Mouse (Mus musculus) cerebellum, adult 9-10 months (tissue): Measurements from ENCODE around the gene Fxyd3.

Experiments used
- DNase-seq: peaks from one replicate; pipeline ENCODE4 v3.0.0; 2022

Gene Fxyd3

GRCm38 (mm10) chr7:31041662-31042315, 34.7 kb downstream of the Fxyd3 start:
- DNase-seq, result no peak

- DNase-seq, result no peak
These were observed 35.5 kb downstream of the Fxyd3 start for GRCm38 (mm10) chr7:31041023-31041407.

- DNase-seq, result no peak
These were observed 36.1 kb downstream of the Fxyd3 start for GRCm38 (mm10) chr7:31040281-31041022.

- no peak for DNase-seq
These were observed 37.5 kb downstream of the Fxyd3 start for GRCm38 (mm10) chr7:31039011-31039410.

GRCm38 (mm10) chr7:31037675-31038074, 38.8 kb downstream of the Fxyd3 start:
- no peak for DNase-seq

- no peak for DNase-seq
These were observed 39.6 kb downstream of the Fxyd3 start for GRCm38 (mm10) chr7:31036917-31037316.

GRCm38 (mm10) chr7:31035291-31035690, 41.2 kb downstream of the Fxyd3 start:
- no peak for DNase-seq

- DNase-seq, result no peak
These were observed 41.7 kb downstream of the Fxyd3 start for GRCm38 (mm10) chr7:31034789-31035188.

- no peak for DNase-seq
These were observed 42.9 kb downstream of the Fxyd3 start for GRCm38 (mm10) chr7:31033409-31034165.

- DNase-seq, result no peak
These were observed 44.8 kb downstream of the Fxyd3 start for GRCm38 (mm10) chr7:31031731-31032130.

GRCm38 (mm10) chr7:31030717-31031116, 45.8 kb downstream of the Fxyd3 start:
- DNase-seq, result no peak

GRCm38 (mm10) chr7:31028609-31029008, 47.9 kb downstream of the Fxyd3 start:
- no peak for DNase-seq
